In genomic region chr1:134122195-134122594, GRCm38 (mm10) we compare ENCODE assay signal across 9 mouse cellular contexts. TPM values are rescaled to one million over a fixed set of nuclear protein-coding genes. Genes with fewer than 3 reads are reported as not detected.
DNase-seq lines count a peak whose midpoint lies in the region; ATAC-seq and TF ChIP-seq lines count a peak whose summit lies in the region.
"Had no signal": no experiment of that assay in that cellular context is flagged by ENCODE, and none has a peak within 500 bp of the region (broad histone marks: within the 10 kb centered on the region; RNA-seq: fewer than 3 reads in every experiment).

No protein-coding gene starts in this region.

- H3K27me3 ChIP-seq in hindbrain, postnatal 0 days (ENCODE audit: insufficient read depth, low read length) = no peaks in the 10 kb centered on the region
- no peaks in the 10 kb centered on the region for H3K27me3 ChIP-seq in hindbrain, embryonic 12.5 days
- peaks cover 3 to 10% of the 10 kb centered on the region in 2 experiments for H3K27me3 ChIP-seq in MEL (ENCODE audit: control insufficient read depth in 1 of 2, insufficient read depth in 2 of 2, low read length in 2 of 2)

- intact Hi-C loops in gastrocnemius, postnatal 36 days (cut with DNase I) = no loop called here

- no peak overlapping the region for H3K9ac ChIP-seq in hindbrain, postnatal 0 days (replicated peaks; ENCODE audit: low read length)
- H3K9ac ChIP-seq in hindbrain, embryonic 12.5 days = no peak overlapping the region
- no peak overlapping the region for H3K9ac ChIP-seq in MEL (ENCODE audit: control insufficient read depth, low read depth, low read length, poor library complexity, severe bottlenecking)
- H3K9ac ChIP-seq: liver, embryonic 13.5 days had no signal

- no peak overlapping the region for H3K27ac ChIP-seq in hindbrain, postnatal 0 days
- H3K27ac ChIP-seq in hindbrain, embryonic 12.5 days = no peak overlapping the region
- no peak overlapping the region for H3K27ac ChIP-seq in MEL (ENCODE audit: control insufficient read depth, low read depth, low read length)
- H3K27ac ChIP-seq: liver, embryonic 13.5 days had no signal

- H3K9me3 ChIP-seq in hindbrain, postnatal 0 days (ENCODE audit: low read length) = no peaks in the 10 kb centered on the region
- peaks cover 4% of the 10 kb centered on the region; the same call in 1 of the 2 replicates for H3K9me3 ChIP-seq in hindbrain, embryonic 12.5 days (replicated peaks)
- no peaks in the 10 kb centered on the region for H3K9me3 ChIP-seq in MEL (replicated peaks; ENCODE audit: insufficient read depth, low read length)
- H3K9me3 ChIP-seq: liver, embryonic 13.5 days had no signal

- no peaks in the 10 kb centered on the region for H3K79me2 ChIP-seq in MEL (ENCODE audit: control insufficient read depth, insufficient read depth, low read length, poor library complexity)

- DNase-seq in hindbrain, postnatal 0 days (ENCODE audit: low spot score) = peak; percentile 57
- DNase-seq in 416B (ENCODE audit: low read depth) (peak; percentile 73), MEL (ENCODE audit: low read depth, low spot score) (peak; percentile 57)
- peak; percentile 72 for DNase-seq in induced T-regulatory cell, adult 2 months (ENCODE audit: low read depth)
- no peak for DNase-seq in frontal cortex, postnatal 14 days (ENCODE audit: low spot score in 2 of 2)
- DNase-seq in right cerebral cortex, postnatal 10 days (ENCODE audit: low spot score in 2 of 2) = no peak
- DNase-seq in gastrocnemius, postnatal 36 days = no peak
- DNase-seq: liver, embryonic 13.5 days had no signal

- H3K4me3 ChIP-seq in hindbrain, postnatal 0 days (ENCODE audit: low read length) = no peak overlapping the region
- H3K4me3 ChIP-seq in hindbrain, embryonic 12.5 days = no peak overlapping the region
- H3K4me3 ChIP-seq in MEL (ENCODE audit: control insufficient read depth in 1 of 2, insufficient read depth in 1 of 2, low read depth in 2 of 2, low read length in 2 of 2) = no peak overlapping the region
- H3K4me3 ChIP-seq: liver, embryonic 13.5 days had no signal

- peak; percentile 70 for TF ChIP-seq CTCF in hindbrain, postnatal 0 days (IDR thresholded peaks at IDR 0.05; ENCODE audit: low read depth)
- TF ChIP-seq CTCF in MEL (IDR thresholded peaks at IDR 0.05 in 2 of 3, conservative IDR thresholded peaks at IDR 0.05 in 1 of 3; ENCODE audit: control insufficient read depth in 1 of 3, insufficient read depth in 1 of 3, low read depth in 2 of 3, low read length in 3 of 3, poor library complexity in 1 of 3, severe bottlenecking in 1 of 3) = peak; percentile 63 to 75 (median 65)

- H3K4me2 ChIP-seq in hindbrain, postnatal 0 days (ENCODE audit: low read depth, low read length) = no peak overlapping the region
- H3K4me2 ChIP-seq in hindbrain, embryonic 12.5 days (replicated peaks) = no peak overlapping the region
- H3K4me2 ChIP-seq: liver, embryonic 13.5 days had no signal

- no peak for ATAC-seq in hindbrain, postnatal 0 days
- ATAC-seq in hindbrain, embryonic 12.5 days (ENCODE audit: low FRiP score) = no peak

- peak; percentile 54 for TF ChIP-seq RAD21 in MEL (IDR thresholded peaks at IDR 0.05; ENCODE audit: low read depth, low read length)

- no peak for TF ChIP-seq POLR2A in MEL (IDR thresholded peaks at IDR 0.05; ENCODE audit: control insufficient read depth in 1 of 2, insufficient read depth in 1 of 2, low read depth in 1 of 2, low read length in 2 of 2, poor library complexity in 1 of 2)

- 54% methylated on average over 9 of the region's 9 CpGs for WGBS in hindbrain, postnatal 0 days
- 60% methylated on average over 9 of the region's 9 CpGs for WGBS in hindbrain, embryonic 12.5 days

- H3K4me1 ChIP-seq in hindbrain, postnatal 0 days (ENCODE audit: insufficient read depth, low read length) = no peaks in the 10 kb centered on the region
- H3K4me1 ChIP-seq in hindbrain, embryonic 12.5 days = no peaks in the 10 kb centered on the region
- no peaks in the 10 kb centered on the region for H3K4me1 ChIP-seq in MEL (ENCODE audit: control insufficient read depth in 1 of 2, insufficient read depth in 2 of 2, low read length in 2 of 2)
- H3K4me1 ChIP-seq: liver, embryonic 13.5 days had no signal

- no peaks in the 10 kb centered on the region for H3K36me3 ChIP-seq in hindbrain, postnatal 0 days (ENCODE audit: insufficient read depth, low read length)
- H3K36me3 ChIP-seq in hindbrain, embryonic 12.5 days = no peaks in the 10 kb centered on the region
- no peaks in the 10 kb centered on the region for H3K36me3 ChIP-seq in MEL (ENCODE audit: control insufficient read depth in 1 of 2, insufficient read depth in 2 of 2, low read length in 2 of 2)
- H3K36me3 ChIP-seq: liver, embryonic 13.5 days had no signal

- TF ChIP-seq EP300 in MEL (IDR thresholded peaks at IDR 0.05; ENCODE audit: low read depth in 1 of 2, low read length in 2 of 2) = no peak

TF ChIP-seq in MEL, 35 proteins besides CTCF, POLR2A, EP300 and RAD21:
- TF ChIP-seq USF1 (IDR thresholded peaks at IDR 0.05; ENCODE audit: low read depth, low read length) (no peak), JUND (IDR thresholded peaks at IDR 0.05; ENCODE audit: low read depth, low read length) (no peak), GABPA (IDR thresholded peaks at IDR 0.05; ENCODE audit: low read depth, low read length) (no peak), SMC3 (IDR thresholded peaks at IDR 0.05; ENCODE audit: low read depth, low read length) (peak; percentile 56; the same call in 1 of the 2 replicates), MYC (IDR thresholded peaks at IDR 0.05; ENCODE audit: low read depth, low read length) (no peak), ZC3H11A (IDR thresholded peaks at IDR 0.05; ENCODE audit: low read depth, low read length) (peak; percentile 31), POLR2AphosphoS5 (IDR thresholded peaks at IDR 0.05; ENCODE audit: borderline replicate concordance, low read depth, low read length) (no peak), NELFE (IDR thresholded peaks at IDR 0.05; ENCODE audit: low read depth, low read length) (no peak)

RNA-seq across cellular contexts. Expression of gene Chit1, which starts 11.2 kb away (rescaled TPM):
- total RNA-seq in hindbrain, postnatal 0 days (2014; rRNA removed) = 0.14 TPM in 1 of 2 replicates, not detected in the other
- polyA plus RNA-seq in hindbrain, postnatal 0 days (2015; fragmentation: Nextera tagmentation; extraction: Ambion mirVana) = 0.46 and 0.48 TPM in 2 replicates
- polyA plus RNA-seq in hindbrain, embryonic 12.5 days (2016; fragmentation: Nextera tagmentation; extraction: Ambion mirVana) = 0.13 TPM in 1 of 2 replicates, not detected in the other
- not detected in 2 replicates for total RNA-seq in MEL (2012; rRNA removed)
- polyA plus RNA-seq in MEL (2012; ENCODE audit: insufficient read depth in 1 of 2, insufficient read length in 2 of 2, low read depth in 1 of 2, low replicate concordance in 2 of 2, missing spikeins in 1 of 2) = not detected
- not detected for total RNA-seq in gastrocnemius, postnatal 36 days (2021)

RNA-seq across cellular contexts. Expression of gene Btg2, which starts 43.3 kb away (rescaled TPM):
- total RNA-seq in hindbrain, postnatal 0 days (2014; rRNA removed) = 11.2 and 26.1 TPM in 2 replicates
- polyA plus RNA-seq in hindbrain, postnatal 0 days (2015; fragmentation: Nextera tagmentation; extraction: Ambion mirVana) = 13.2 and 14.8 TPM in 2 replicates
- polyA plus RNA-seq in hindbrain, embryonic 12.5 days (2016; fragmentation: Nextera tagmentation; extraction: Ambion mirVana) = 90.4 and 105 TPM in 2 replicates
- total RNA-seq in MEL (2012; rRNA removed) = 2.1 and 2.7 TPM in 2 replicates
- 1 to 10 TPM in 1 of 2 experiments, not detected in 1; 3.6 TPM for polyA plus RNA-seq in MEL (2012; ENCODE audit: insufficient read depth in 1 of 2, insufficient read length in 2 of 2, low read depth in 1 of 2, low replicate concordance in 2 of 2, missing spikeins in 1 of 2)
- 10 to 100 TPM; 31.5 to 54.9 TPM for total RNA-seq in gastrocnemius, postnatal 36 days (2021)

RNA-seq across cellular contexts. Expression of gene Chil1, which starts 59.8 kb away (rescaled TPM):
- total RNA-seq in hindbrain, postnatal 0 days (2014; rRNA removed) = 4.5 and 6.2 TPM in 2 replicates
- polyA plus RNA-seq in hindbrain, postnatal 0 days (2015; fragmentation: Nextera tagmentation; extraction: Ambion mirVana) = 3.1 and 4.1 TPM in 2 replicates
- 3.0 and 3.3 TPM in 2 replicates for polyA plus RNA-seq in hindbrain, embryonic 12.5 days (2016; fragmentation: Nextera tagmentation; extraction: Ambion mirVana)
- total RNA-seq in MEL (2012; rRNA removed) = not detected in 2 replicates
- not detected for polyA plus RNA-seq in MEL (2012; ENCODE audit: insufficient read depth in 1 of 2, insufficient read length in 2 of 2, low read depth in 1 of 2, low replicate concordance in 2 of 2, missing spikeins in 1 of 2)
- total RNA-seq in gastrocnemius, postnatal 36 days (2021) = 1 to 10 TPM in 1 of 2 experiments, under 1 TPM in 1; 0.64 to 1.8 TPM

Comparison
In these comparisons a context has a peak if more than half of its experiments do, and no peak if none do; other contexts are left out.
1. DNase-seq: peak in hindbrain, postnatal 0 days (single experiment), 416B (single experiment), MEL (single experiment) and induced T-regulatory cell, adult 2 months (single experiment); none in frontal cortex, postnatal 14 days (0 of 2), right cerebral cortex, postnatal 10 days (0 of 2) and gastrocnemius, postnatal 36 days (0 of 2).